Mouse (Mus musculus) stomach, postnatal 0 days (tissue): ENCODE data around the gene Lcn5.

ENCODE experiments used
- CTCF ChIP-seq: IDR thresholded peaks from 2 replicates; pipeline ENCODE4 v1.5.1; 2016; ENCODE audit warnings: antibody characterized with exemption, low read depth, mild to moderate bottlenecking, moderate library complexity
- EP300 ChIP-seq: optimal IDR thresholded peaks from 2 replicates; pipeline ENCODE3; 2016; ENCODE audit warnings: antibody characterized with exemption

GRCm38 (mm10) chr2:25679559-25679958, 21.8 kb downstream of the Lcn5 start:
- TF ChIP-seq CTCF, result no peak
- no peak for TF ChIP-seq EP300
